Mouse (Mus musculus): Measurements from ENCODE around the gene Gm21870.
"Not testable (repeated sequence)": the region's sequence is repeated elsewhere in the genome, so short reads cannot be mapped to it uniquely, and the experiment has no call there.

Gene Gm21870

DNA sequence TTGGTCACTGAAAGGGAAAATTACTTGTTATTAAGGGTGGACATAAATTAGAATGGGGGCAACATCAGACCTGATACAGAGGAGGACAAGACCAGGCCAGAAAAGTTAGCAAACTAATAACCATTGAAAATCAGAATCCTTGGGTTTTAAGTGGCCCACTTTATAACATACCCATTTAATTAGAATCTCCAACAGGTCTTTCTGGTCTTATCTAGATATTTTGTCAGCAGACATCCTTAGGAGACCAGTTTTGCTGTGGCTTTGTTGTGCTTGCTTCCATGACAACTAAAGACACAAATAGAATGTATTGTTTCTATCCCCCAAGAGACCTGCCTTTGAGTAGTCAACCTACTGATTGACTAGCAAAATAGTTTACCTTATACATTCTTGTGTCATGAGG, at the start of gene Gm21870:
Gene Gm21870, minus strand, starts transcription at position 101 of the 400 bp plus-strand sequence.
- DNase-seq (ENCODE audit: low spot score), result not testable (repeated sequence)

DNA sequence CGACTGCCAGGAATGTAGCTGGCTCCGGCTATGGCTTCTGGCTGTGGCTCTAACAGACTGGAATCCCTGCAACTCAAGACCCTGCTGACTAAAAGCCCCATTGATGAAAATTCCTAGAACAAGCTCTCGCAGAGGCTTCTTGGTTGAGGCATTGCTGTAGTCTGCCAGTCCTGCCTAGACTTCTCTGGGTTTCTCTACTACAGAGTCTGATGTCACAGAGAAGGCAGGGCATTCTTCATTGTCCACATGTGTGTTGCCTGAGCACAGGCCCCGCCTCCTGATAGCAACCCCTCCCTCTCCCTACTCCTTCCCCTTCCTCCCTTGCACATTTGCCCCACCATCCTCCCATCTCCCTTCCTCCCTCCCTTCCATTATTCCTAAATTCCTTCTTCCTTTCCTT, 30.2 kb downstream of the Gm21870 start, which contains the start of gene Btbd35f6:
Gene Btbd35f6, minus strand, starts transcription at position 101 of the 400 bp plus-strand sequence.
- not testable (repeated sequence) for DNase-seq (ENCODE audit: low spot score)
